Mouse (Mus musculus): Measurements from ENCODE around the gene Fance.

- TF ChIP-seq POLR2A (IDR thresholded peaks at IDR 0.05; ENCODE audit: borderline replicate concordance, low read depth, low read length) (no peak), CTCF (IDR thresholded peaks at IDR 0.05; ENCODE audit: low read depth, low read length) (no peak)
Observed at GRCm38 (mm10) chr17:28290671-28291070, 22.6 kb upstream of the Fance start.
